Mouse (Mus musculus) bone marrow, adult 2 months (tissue): ENCODE data around the gene Sult3a2. TPM values are rescaled to one million over a fixed set of nuclear protein-coding genes. Genes with fewer than 3 reads are reported as not detected.
"Not testable (repeated sequence)": the region's sequence is repeated elsewhere in the genome, so short reads cannot be mapped to it uniquely, and the experiment has no call there.

Source experiments
- H3K27ac ChIP-seq: fragments of 200-500 bp; 2 replicates; pipeline ENCODE4 v1.5.1; 2012; ENCODE audit warnings: low read depth, mild to moderate bottlenecking, control low read depth, inconsistent platforms, low read length; ENCODE audit not compliant: control insufficient read depth, poor library complexity, insufficient read depth
- H3K4me1 ChIP-seq: fragments of 200-500 bp; 2 replicates; pipeline ENCODE4 v1.6.1; 2011; ENCODE audit warnings: low read length; ENCODE audit not compliant: control insufficient read depth, insufficient read depth
- H3K4me3 ChIP-seq: fragments of 200-500 bp; replicated peaks from 2 replicates; pipeline ENCODE3; 2011; ENCODE audit warnings: mild to moderate bottlenecking, low read depth, low read length, control low read depth; ENCODE audit not compliant: control insufficient read depth
- CTCF ChIP-seq: fragments of 200-500 bp; IDR thresholded peaks from 2 replicates; pipeline ENCODE4 v1.5.1; 2011; ENCODE audit warnings: low read length, control low read depth; ENCODE audit not compliant: control insufficient read depth, insufficient read depth
- POLR2A ChIP-seq: fragments of 200-500 bp; IDR thresholded peaks from 2 replicates; pipeline ENCODE4 v1.6.1; 2011; ENCODE audit warnings: low read depth, mild to moderate bottlenecking, control low read depth, low read length, borderline replicate concordance; ENCODE audit not compliant: control insufficient read depth
- WGBS: fragments of 180-500 bp; shearing (Covaris S2); methylation state at CpG from one replicate; pipeline ENCODE4 v1.1.7; 2018; 5-methylcytosine and 5-hydroxymethylcytosine counted together
- polyA plus RNA-seq: library from polyadenylated mRNA; stranded (reverse); fragments of >200 nt; gene quantifications from 2 replicates; pipeline ENCODE4 v1.2.4, GENCODE M21; 2011; ENCODE audit warnings: low replicate concordance; ENCODE audit not compliant: missing spikeins, insufficient read depth, insufficient read length

Gene Sult3a2
- not detected in 2 replicates for polyA plus RNA-seq

DNA sequence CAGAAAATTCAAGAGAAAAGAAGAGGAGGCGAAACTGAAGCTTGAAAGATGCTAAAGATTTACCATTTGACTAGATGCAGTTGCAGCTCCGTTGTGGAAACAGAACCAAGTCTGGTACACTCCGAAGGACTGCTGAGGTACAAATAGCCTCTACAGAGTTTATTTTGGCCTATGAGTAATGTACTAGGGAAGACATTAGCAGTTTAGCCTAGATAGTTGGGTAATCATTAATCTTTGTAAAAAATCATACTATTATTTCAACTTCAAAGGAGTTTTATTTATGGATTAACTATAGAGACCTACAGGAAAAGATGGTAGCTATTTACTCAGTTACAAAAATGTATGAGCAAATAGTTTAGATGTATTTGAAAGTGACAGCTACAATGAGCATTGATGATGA is at the start of gene Sult3a2:
Gene Sult3a2 (minus strand): TSS at position 101 of the 400 bp plus-strand sequence.
- Histone ChIP-seq H3K27ac (no peak within 1 kb of the TSS), H3K4me1 (no peaks in the 10 kb centered on the region), H3K4me3 (no peak within 1 kb of the TSS)
- TF ChIP-seq CTCF (no peak), POLR2A (no peak)
- 76% methylated on average over 3 of the region's 3 CpGs for WGBS

DNA sequence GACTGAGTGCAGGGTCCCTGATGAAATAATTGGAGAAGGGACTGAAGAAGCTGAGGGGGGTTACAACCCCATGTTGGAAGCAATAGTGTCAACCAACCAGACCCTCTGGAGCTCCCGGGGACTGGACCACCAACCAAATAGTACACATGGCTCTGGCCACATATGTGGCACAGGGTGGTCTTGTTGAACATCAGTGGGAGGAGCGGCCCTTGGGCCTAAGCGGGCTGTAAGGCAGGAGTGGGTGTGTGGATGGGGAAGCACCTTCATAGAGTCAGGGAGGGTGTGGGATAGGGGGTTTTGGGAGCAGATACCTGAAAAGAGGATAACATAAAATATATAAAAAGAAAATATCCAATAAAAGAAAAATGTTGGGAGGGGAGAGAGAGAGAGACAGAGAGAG is 34.4 kb upstream of the Sult3a2 start:
- 82% methylated on average over 3 of the region's 3 CpGs for WGBS
- TF ChIP-seq CTCF (no peak), POLR2A (no peak)
- H3K4me3 ChIP-seq = no peak overlapping the region
- H3K4me1 ChIP-seq = no peaks in the 10 kb centered on the region
- no peak overlapping the region for H3K27ac ChIP-seq

DNA sequence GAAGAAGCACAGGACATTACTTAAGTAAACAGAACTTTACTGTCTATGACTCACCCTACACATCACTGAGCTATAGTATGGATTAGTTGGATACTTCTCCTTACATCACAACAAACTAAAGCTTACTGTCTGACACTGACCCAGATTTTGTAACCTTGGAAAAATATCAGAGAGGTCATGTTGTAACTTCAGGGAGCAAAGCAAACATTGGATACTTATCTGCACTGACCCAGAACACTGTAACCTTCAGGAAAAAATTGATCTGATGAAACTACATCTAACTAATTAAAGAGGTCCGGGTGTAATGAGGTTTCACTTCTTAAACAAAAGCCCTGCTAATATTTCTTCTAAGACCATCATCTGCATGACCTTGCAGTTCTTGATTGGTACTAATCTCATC is 30.4 kb upstream of the Sult3a2 start:
- Histone ChIP-seq H3K27ac (no peak overlapping the region), H3K4me1 (no peaks in the 10 kb centered on the region), H3K4me3 (no peak overlapping the region)
- WGBS = 68% methylated on average over 1 of the region's 1 CpGs
- TF ChIP-seq POLR2A (no peak), CTCF (no peak)

DNA sequence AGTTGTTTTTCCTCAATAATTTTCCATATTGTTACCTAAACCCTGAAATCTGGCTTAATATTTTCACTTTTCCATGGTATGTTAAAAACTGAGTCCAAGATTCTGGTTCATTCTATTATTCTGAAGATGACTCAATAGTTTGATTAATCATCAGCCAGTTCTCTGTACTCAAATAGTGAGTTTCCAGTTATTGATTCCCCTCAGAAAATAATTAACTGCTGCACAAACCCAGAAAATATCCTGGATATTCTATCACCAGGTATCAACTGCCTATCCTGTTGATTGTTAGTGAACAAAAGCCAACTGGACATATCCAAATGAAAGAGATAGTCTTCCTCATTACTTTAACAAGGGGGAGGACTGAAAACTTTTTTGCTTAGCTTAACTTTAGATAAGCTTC is 27.8 kb upstream of the Sult3a2 start:
- Histone ChIP-seq H3K27ac (no peak overlapping the region), H3K4me1 (no peaks in the 10 kb centered on the region), H3K4me3 (no peak overlapping the region)
- TF ChIP-seq CTCF (no peak), POLR2A (no peak)

DNA sequence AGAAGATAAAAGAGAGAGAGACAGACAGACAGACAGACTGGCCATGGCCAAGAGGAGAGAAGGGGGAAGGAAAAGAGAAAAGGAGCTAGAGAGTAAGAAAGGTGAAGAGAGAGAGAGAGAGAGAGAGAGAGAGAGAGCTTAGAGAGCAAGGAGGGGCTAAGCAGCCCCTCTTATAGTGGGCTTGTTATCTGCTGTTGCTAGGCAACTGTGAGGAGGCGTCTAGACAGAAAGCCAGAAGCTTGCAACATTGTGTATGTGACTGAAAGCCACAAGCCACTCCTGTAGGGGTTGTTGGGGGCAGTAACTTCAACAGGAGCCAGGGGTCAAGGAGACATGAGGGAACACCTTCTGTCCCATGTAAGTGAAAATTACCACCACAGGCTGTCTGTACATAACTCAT is 25.3 kb upstream of the Sult3a2 start:
- WGBS = 58% methylated on average over 1 of the region's 1 CpGs

DNA sequence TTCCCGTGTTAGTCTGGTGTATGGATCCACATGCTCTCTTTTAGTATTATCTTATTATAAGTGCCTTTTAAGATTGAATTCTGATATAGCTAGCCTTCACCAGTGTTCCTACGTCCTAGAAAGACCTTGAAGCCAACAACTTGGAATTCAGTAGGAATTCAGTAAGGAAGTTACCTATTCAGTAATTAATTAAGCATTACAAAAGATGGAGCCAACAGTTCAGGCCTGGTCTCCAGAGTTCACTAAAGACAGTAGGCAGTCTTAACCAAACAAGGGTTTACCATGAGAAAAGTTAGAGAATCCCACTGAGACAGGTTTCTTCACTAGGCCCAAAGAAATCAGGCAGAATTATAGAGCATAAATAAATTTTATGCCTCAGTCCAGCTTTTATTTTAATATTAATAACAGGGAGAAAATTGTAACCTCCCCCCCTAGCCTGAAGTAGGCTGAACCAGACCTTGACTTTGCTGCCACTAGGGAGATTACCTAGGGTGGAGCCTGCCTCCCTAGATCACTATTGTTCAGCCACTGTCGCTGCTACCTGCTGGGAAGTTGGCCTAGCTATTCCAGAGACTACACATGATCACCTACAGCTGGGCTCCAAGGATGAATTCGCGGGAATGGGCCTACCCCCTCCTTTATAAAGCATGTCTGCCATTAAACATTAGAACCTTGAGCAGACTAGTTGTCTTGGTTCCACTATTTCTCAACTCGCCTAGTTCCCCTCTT is 10.9 kb upstream of the Sult3a2 start:
- not testable (repeated sequence) for H3K4me3 ChIP-seq, H3K4me1 ChIP-seq, H3K27ac ChIP-seq
- WGBS = 69% methylated on average over 6 of the region's 6 CpGs

More for the DNA sequence above, 25.3 kb upstream of the Sult3a2 start:
- no peaks in the 10 kb centered on the region for H3K4me1 ChIP-seq
- TF ChIP-seq POLR2A (no peak), CTCF (no peak)
- H3K4me3 ChIP-seq = no peak overlapping the region
- H3K27ac ChIP-seq = no peak overlapping the region

DNA sequence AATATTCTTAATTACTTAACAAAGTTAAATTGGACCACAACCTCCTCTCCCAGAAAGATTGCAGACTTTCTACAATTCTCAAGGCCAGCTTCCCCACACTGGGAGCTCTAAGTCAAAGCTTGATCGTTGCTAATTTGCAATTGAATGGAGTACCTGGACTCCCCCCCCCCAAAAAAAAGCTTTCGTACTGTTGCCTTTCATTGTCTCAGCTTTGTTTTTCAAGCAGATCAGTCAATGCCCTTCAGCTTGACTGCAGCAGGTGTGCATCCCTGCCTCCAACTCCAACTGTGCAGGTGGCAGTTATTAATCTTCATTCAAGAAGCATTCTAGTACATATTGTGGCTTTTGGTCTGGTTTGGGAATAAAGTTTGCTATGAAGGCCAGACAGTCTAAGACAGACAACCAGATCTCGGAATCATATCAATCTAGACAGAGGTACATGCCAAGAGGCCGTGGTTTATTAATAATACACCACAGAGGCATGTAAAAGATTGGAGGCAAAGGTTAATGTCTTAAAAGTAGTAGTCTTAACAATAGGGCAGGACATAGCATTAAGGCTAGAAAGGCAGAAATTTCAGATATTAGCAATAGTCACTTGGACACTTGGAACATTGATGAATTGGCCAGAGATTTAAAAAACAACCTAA is 9.9 kb upstream of the Sult3a2 start:
- not testable (repeated sequence) for H3K4me1 ChIP-seq, H3K4me3 ChIP-seq, H3K27ac ChIP-seq
- 68% methylated on average over 4 of the region's 4 CpGs for whole genome bisulfite sequencing

DNA sequence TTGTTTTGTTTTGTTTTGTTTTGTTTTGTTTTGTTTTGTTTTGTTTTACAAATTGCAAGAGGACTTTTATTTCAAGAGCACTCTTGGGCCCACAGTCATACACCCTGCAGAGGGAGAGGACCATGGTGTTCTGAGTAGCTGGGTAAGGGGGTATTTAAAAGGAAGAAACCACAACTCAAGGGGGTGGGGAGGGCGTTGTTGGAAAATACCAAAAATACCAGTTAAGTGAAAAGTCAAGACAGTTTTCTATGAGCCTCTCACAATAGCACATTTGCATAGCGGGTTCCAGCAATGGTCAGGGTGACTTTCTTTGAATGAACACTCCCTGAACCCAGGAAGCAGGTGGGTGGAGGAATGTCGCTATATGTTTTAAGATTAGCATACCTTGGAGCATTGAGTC is 5.7 kb upstream of the Sult3a2 start:
- WGBS = 72% methylated on average over 3 of the region's 3 CpGs
- H3K4me3 ChIP-seq, H3K27ac ChIP-seq, H3K4me1 ChIP-seq: not testable (repeated sequence)

DNA sequence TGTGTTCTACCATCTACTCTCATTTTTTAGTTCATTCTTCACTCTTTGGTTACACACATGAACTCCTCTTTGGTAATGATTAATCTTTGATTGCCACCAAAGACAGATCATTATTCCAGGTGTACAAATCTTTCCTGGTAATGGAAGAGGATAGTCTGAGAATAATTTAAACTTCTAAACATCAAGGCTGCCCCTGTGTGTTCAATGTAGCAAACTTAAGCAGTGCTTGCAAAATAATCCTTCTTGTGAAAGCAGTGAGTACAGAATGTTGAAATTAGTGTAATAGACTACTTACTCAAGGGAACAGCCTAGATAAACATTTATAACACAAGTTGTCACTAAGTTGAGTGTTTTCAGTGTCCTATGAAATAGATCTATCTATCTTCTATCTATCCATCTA is 1.0 kb upstream of the Sult3a2 start:
- no peak for TF ChIP-seq CTCF
- no peak for TF ChIP-seq POLR2A
- H3K4me1 ChIP-seq = no peaks in the 10 kb centered on the region
- no peak overlapping the region for H3K4me3 ChIP-seq
- H3K27ac ChIP-seq = no peak overlapping the region

DNA sequence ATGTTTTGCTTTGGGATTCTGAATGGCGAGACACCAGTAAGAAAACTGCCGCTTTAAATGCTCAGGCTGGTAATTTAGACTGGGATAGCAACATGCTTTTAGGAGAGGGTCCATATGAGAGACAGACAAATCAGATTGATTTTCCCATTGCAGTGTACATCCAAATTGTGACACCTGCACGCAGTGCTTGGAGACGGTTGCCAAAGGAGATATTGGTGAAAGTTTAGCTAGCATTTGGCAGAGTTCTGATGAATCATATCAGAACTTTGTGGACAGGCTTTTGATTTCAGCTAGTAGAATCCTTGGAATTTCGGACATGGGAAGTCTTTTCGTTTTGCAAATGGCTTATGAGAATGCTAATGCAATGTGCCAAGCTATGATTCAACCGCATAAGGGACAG is 51.3 kb downstream of the Sult3a2 start:
- not testable (repeated sequence) for H3K4me3 ChIP-seq, H3K4me1 ChIP-seq, H3K27ac ChIP-seq
- WGBS = 80% methylated on average over 7 of the region's 7 CpGs
